Mouse (Mus musculus) MEL (cell line): ENCODE results near the gene Chd3.

Experiments used
- CTCF ChIP-seq, 3 experiments: IDR thresholded peaks in 2 of 3; conservative IDR thresholded peaks in 1 of 3; 2 replicates each; pipeline ENCODE4 v1.5.1; 2011 to 2012; ENCODE audit warnings: low read length in 3 of 3, low read depth in 2 of 3, mild to moderate bottlenecking in 2 of 3, improper control_type of control experiment in 1 of 3, inconsistent platforms in 1 of 3, mixed read lengths in 1 of 3, moderate library complexity in 1 of 3; ENCODE audit not compliant: control insufficient read depth in 1 of 3, insufficient read depth in 1 of 3, poor library complexity in 1 of 3, severe bottlenecking in 1 of 3
- EP300 ChIP-seq, 2 experiments: IDR thresholded peaks; 2 replicates each; pipeline ENCODE4 v1.6.1; 2011; ENCODE audit warnings: improper control_type of control experiment in 2 of 2, low read length in 2 of 2, low read depth in 1 of 2, mild to moderate bottlenecking in 1 of 2
- GATA1 ChIP-seq: IDR thresholded peaks from 2 replicates; pipeline ENCODE4 v1.6.1; 2011; ENCODE audit warnings: low read depth, low read length, improper control_type of control experiment
- HCFC1 ChIP-seq: IDR thresholded peaks from 2 replicates; pipeline ENCODE4 v1.6.1; 2012; ENCODE audit warnings: low read depth, mild to moderate bottlenecking, inconsistent platforms, low read length, improper control_type of control experiment, moderate library complexity
- MAX ChIP-seq: IDR thresholded peaks from 2 replicates; pipeline ENCODE4 v1.6.1; 2011; ENCODE audit warnings: low read length, improper control_type of control experiment
- POLR2A ChIP-seq, 2 experiments: IDR thresholded peaks; 2 replicates each; pipeline ENCODE4 v1.6.1; 2011 to 2012; ENCODE audit warnings: low read length in 2 of 2, mild to moderate bottlenecking in 2 of 2, control low read depth in 1 of 2, improper control_type of control experiment in 1 of 2, low read depth in 1 of 2, moderate library complexity in 1 of 2; ENCODE audit not compliant: control insufficient read depth in 1 of 2, insufficient read depth in 1 of 2, poor library complexity in 1 of 2
- TAL1 ChIP-seq: IDR thresholded peaks from 2 replicates; pipeline ENCODE4 v1.6.1; 2012; ENCODE audit warnings: mild to moderate bottlenecking, inconsistent platforms, low read length, moderate library complexity, mixed read lengths

GRCm38 (mm10) chr11:69415327-69415667, 46.1 kb upstream of the Chd3 start:
- no peak for TF ChIP-seq GATA1
- TF ChIP-seq CTCF (IDR thresholded peaks at IDR 0.05 in 2 of 3, conservative IDR thresholded peaks at IDR 0.05 in 1 of 3; ENCODE audit: control insufficient read depth in 1 of 3, insufficient read depth in 1 of 3, low read depth in 2 of 3, low read length in 3 of 3, poor library complexity in 1 of 3, severe bottlenecking in 1 of 3) = no peak
- TF ChIP-seq EP300 (IDR thresholded peaks at IDR 0.05; ENCODE audit: low read depth in 1 of 2, low read length in 2 of 2) = peak in 1 of 2 experiments; percentile 3; a peak in 1 of 4 replicates
- no peak for TF ChIP-seq POLR2A (IDR thresholded peaks at IDR 0.05; ENCODE audit: control insufficient read depth in 1 of 2, insufficient read depth in 1 of 2, low read depth in 1 of 2, low read length in 2 of 2, poor library complexity in 1 of 2)
- TF ChIP-seq TAL1 = no peak
- no peak for TF ChIP-seq MAX
- 0 out of 2 replicates have a peak, but pooled peaks have one; percentile 6 for TF ChIP-seq HCFC1
